Mouse (Mus musculus) natural killer cell, adult 2 months (primary cell): ENCODE data around the gene Gm20379.
A peak's percentile ranks its signal among the peaks of the same experiment; 100 is the strongest.

ENCODE experiments used
- DNase-seq, 2 experiments: peaks; one replicate each; pipeline ENCODE4 v3.0.0; 2022; ENCODE audit warnings: low spot score in 2 of 2

The Gm20379 gene

GRCm38 (mm10) chr13:92336857-92337256 is 31.1 kb downstream of the Gm20379 start:
- peak; percentile 17 to 43 for DNase-seq

- DNase-seq, result no peak
Observed at GRCm38 (mm10) chr13:92337773-92338462, 32.1 kb downstream of the Gm20379 start.

- no peak for DNase-seq
Observed at GRCm38 (mm10) chr13:92339787-92340186, 34.0 kb downstream of the Gm20379 start.

- DNase-seq, result no peak
Observed at GRCm38 (mm10) chr13:92344033-92344432, 38.3 kb downstream of the Gm20379 start.

- DNase-seq, result no peak
Observed at GRCm38 (mm10) chr13:92346338-92346737, 40.6 kb downstream of the Gm20379 start.

GRCm38 (mm10) chr13:92351100-92351499 is 45.3 kb downstream of the Gm20379 start:
- no peak for DNase-seq

GRCm38 (mm10) chr13:92353956-92354355 is 48.2 kb downstream of the Gm20379 start:
- peak; percentile 39 to 51 for DNase-seq

- DNase-seq, result peak; percentile 96 to 97
Observed at GRCm38 (mm10) chr13:92354456-92355271, 48.9 kb downstream of the Gm20379 start, which contains the start of the genes Dhfr and Msh3. TSS of gene Dhfr (plus strand) at chr13:92354726. TSS of gene Msh3 (minus strand) at chr13:92355003.

- no peak for DNase-seq
Observed at GRCm38 (mm10) chr13:92355272-92355643, 49.5 kb downstream of the Gm20379 start.

GRCm38 (mm10) chr13:92356376-92356775 is 50.6 kb downstream of the Gm20379 start:
- no peak for DNase-seq
